Mouse (Mus musculus) adipocyte (in vitro differentiated cells): Measurements from ENCODE around the gene Zfp692.

Source experiments
- DNase-seq: peaks from one replicate; pipeline ENCODE4 v3.0.0-alpha.2; 2016; ENCODE audit warnings: low spot score

Gene Zfp692

DNA sequence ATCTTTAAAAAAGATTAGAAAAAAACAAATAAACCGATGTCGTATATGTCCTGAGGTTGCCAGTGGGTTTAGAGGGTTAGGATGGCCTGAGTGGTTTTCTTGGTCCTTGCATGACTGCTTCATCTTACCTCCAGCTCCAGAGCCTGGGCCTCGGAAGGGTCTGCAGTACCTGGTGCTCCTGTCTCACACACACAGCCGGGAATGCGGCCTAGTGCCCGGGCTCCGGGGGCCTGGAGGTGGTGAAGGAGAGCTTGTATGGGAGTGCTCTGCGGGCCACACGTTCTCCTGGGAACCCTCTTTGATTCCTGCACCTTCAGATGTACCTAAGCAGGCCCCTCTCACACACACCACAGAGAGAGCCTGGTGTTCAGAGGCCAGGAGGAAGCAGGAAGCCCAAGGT is 1.8 kb downstream of the Zfp692 start:
- no peak for DNase-seq

- DNase-seq, result no peak
These were observed 7.2 kb downstream of the Zfp692 start for GRCm38 (mm10) chr11:58314069-58314468.

- DNase-seq, result no peak
These were observed 8.8 kb downstream of the Zfp692 start for GRCm38 (mm10) chr11:58315536-58316168.

- no peak for DNase-seq
These were observed 9.5 kb downstream of the Zfp692 start for GRCm38 (mm10) chr11:58316344-58316743.

DNA sequence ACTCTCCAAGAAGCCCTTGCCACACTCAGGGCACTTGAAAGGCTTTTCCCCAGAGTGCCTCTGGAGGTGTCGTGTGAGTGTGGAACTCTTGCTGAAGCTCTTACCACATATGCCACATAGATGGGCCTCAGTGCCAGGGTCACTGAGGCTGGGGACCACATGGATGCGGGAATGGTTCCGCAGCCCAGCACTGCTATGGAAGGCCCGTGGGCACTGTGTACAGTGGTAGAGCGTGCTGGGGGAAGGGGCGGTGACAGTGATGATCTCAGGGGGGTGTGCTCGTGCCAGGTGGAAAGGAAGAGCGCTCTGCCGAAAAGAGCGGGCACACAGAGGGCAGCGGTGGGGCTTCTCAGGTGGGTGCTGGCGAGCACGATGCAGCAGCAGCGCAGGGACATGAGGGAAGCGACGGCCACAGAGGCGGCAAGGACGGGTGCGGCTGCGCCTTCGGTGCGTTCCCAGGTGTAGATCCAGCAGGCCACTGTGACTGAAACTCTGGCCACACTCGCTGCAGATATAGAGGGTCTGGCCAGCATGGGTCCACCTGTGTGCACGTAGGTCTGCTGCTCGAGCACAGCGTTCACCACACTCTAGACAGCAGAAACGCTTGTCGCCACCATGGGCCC is 10.0 kb downstream of the Zfp692 start:
- no peak for DNase-seq

GRCm38 (mm10) chr11:58322824-58323569 is 16.1 kb downstream of the Zfp692 start:
- DNase-seq, result peak; percentile 97

DNA sequence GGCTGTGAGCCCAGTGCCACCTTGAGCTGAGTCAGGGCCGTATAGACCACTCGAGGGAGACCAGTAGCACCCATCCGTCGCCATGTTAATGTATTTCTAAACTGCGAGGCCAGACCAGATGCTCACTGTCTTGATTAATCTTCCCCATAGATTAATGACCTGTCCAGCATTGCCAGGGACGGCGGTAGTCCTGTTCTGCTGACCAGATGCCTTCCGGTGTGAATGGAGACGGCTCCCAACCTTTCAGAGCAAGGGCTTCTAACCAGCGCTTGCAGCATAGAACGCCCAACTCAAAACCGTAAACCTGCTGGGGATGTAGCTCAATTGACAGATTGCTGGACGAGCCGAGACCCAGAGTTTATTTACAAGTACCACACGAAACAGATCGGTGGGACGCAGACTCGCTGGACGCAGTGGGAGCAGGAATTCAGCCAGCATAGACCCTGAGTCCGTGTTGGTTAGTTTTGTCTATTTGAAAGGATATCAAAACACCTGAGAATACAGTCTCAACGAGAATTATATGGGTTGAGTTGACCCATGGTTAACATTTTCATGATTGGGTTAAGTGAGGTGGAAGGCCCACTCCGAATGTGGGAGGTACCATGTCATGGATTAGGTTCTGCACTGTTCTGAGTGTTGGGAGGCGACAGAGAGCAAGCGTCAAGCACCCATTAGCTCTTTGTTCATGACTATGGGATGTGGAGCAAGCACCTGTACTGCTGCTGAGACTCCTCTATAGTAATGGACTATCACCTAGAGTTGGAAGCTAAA is 16.9 kb downstream of the Zfp692 start:
- no peak for DNase-seq

DNA sequence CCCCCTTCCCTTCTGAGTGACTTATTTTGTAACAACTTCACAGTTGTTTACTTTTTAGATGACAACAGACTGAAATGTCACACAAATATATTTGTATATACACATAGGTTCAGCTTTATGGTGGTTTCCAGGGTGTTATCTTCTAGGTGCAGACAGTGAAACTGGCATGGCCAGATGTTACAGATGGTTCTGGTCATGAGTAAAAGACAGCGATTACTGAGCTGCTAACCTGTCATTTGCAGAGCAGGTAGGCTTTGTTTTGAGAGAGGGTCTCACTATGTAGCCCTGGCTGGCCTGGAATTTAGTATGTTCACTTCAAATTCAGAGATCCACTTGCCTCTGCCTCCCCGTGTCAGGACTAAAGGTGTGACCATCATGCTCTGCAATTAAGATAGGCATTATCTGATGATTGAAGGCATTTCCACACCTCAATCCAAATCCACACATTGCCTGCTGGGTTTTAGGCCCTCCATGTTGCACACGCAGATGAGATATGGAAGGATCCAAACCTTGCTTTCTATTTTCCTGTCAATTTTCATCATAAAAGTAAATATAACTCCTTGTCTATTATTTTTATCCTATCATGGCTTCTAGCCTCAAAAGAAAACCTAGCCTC is 17.9 kb downstream of the Zfp692 start:
- no peak for DNase-seq

- DNase-seq, result no peak
These were observed 19.9 kb downstream of the Zfp692 start for GRCm38 (mm10) chr11:58326781-58327180.

DNA sequence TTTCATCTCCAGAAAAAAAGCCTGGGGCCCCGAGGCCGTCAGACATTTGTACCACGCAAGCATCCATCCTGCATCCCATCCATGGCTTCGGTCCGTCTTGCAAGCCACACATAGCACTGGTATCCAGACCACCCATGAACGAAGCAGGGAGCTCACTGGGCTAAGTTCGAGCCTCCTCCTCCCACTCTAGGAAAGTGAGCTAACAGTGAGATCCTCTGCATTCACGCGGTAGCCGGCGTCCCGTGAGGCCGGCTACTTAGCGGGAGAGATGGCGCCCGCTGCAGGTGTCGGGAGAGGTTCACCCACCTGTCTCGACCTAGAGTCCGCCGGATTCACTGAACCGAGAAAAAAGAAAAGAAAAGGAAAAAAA is 23.0 kb downstream of the Zfp692 start:
- no peak for DNase-seq

GRCm38 (mm10) chr11:58330276-58331148 is 23.6 kb downstream of the Zfp692 start, which contains the start of the genes Zfp672 and Sh3bp5l:
Zfp672 (minus strand) TSS chr11:58330339.
Sh3bp5l (plus strand) TSS chr11:58330724.
- peak; percentile 97 for DNase-seq

DNA sequence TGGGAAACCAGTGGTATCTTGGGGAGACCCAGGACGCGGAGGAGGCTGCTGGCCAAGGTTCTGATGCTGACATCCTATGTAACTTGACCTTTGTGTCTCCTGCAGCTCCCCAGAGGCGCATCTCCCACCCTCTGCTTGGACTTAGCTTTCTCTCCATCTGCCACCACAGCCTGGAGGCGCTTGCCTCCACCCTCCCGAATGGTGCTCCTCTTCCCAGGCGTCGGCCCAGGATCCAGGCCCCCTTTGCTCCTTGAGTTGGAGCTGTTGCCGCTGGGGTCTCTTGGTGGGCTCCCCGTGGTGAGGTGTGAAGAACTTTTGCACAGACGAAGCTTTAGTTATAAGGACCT is 24.3 kb downstream of the Zfp692 start:
- no peak for DNase-seq

DNA sequence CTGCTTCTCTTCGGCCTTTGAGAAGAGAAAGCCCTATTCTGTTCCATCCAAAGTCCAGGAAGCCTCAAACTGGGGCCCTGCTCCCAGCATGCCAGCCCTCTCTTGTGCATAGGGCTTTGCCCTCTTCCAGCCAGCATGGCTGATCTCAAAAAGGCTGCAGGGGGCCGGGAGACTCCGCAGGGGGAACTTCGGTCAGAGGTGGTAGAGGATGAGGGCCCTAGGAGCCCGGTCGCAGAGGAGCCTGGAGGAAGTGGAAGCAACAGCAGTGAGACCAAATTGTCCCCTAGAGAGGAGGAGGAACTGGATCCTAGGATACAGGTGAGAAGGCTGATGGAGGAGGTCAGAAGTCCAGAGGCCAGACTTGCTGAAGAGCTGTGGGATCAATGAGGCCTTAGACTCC is 24.7 kb downstream of the Zfp692 start:
- DNase-seq, result no peak

GRCm38 (mm10) chr11:58334746-58335145 is 27.9 kb downstream of the Zfp692 start:
- DNase-seq, result peak; percentile 68

GRCm38 (mm10) chr11:58346745-58347144 is 39.9 kb downstream of the Zfp692 start:
- DNase-seq, result no peak

DNA sequence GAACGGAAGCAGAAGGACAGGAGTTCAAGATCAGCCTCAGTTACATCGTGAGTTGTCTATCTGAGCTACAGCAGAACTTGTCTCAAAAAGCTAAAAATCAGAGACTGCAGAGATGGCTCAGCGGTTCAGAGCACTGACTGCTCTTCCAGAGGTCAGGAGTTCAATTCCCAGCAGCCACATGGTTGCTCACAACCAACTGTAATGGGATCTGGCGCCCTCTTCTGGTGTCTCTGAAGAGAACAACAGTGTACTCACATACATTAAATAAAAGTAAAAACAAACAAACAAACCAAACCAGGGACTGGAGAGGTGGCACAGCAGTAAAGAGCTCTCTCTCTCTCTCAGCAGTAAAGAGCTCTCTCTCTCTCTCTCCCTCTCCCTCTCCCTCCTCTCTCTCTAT is 43.8 kb downstream of the Zfp692 start:
- DNase-seq, result no peak

DNA sequence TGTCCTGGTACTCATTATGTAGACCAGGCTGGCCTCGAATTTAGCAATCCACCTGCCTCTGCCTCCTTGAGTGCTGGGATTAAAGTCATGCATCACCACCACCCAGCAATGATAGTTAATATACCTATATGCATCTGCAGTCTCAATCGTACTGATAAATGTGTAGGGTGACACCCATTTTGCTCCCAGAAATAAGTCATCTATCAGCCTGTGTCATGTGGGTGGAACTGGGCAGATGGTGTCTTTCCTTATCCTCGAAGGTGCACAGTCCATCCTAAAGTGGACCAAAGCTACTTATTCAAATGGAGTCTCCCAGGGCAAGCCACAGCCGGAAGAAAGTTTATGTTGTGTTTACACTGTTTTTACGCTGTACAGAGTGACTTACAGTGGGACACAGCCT is 44.3 kb downstream of the Zfp692 start:
- no peak for DNase-seq

DNA sequence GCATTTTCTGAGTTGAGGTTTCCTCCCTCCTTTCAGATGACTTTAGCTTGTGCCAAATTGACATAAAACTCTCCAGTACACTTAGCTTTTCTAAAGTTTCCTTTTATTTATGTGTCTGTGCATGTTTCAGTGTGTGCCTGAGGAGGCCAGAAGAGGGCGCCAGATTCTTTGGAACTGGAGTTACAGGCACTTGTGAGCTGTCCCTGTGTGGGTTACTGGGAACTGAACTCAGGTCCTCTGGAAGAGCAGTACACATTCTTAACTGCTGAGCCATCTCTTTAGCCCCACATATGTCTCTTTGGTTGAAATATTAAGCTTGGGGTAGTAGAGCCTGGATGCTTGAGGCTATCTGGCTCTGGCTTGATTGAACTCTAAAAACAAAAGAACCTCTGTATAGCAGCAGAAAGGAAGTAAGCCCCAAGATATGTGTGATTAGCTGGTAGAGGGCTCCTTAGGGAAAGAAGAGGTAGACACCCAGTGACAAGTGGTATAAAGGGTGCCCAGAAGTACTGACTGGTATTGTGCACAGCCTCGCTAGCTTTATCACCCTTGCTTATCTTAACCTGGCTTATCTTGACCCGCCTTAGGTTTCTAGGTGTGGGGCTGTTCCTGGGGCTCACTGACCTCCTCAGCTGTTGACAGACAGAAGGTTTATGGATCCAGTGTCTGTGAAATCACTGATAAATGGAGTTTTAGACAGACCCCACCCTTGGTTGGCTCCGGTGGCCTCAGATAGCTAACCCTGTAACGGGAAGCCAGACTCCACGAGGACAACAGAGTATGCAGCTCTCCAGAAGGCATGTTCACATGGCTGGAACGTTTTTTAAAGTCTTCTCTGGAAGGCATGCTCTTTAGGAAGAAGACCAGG is 46.0 kb downstream of the Zfp692 start:
- no peak for DNase-seq

DNA sequence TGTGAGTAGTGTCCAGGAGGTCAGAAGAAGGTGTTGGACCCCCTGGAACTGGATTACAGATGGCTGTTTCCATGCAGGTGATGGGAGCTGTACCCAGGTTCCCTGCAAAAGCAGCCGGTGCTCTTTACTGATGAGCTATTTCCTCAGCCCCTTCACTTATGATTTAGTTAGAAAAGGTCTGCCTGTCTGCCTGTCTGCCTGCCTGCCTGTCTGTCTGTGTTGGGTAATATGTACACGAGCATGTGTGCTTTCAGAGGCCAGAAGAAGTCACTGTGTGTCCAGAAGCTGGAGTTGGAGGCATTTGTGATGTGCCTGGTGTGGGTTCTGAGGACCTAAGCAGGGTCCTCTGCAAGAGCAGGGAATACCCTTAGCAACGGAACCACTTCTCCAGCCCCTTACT is 46.8 kb downstream of the Zfp692 start:
- DNase-seq, result no peak

DNA sequence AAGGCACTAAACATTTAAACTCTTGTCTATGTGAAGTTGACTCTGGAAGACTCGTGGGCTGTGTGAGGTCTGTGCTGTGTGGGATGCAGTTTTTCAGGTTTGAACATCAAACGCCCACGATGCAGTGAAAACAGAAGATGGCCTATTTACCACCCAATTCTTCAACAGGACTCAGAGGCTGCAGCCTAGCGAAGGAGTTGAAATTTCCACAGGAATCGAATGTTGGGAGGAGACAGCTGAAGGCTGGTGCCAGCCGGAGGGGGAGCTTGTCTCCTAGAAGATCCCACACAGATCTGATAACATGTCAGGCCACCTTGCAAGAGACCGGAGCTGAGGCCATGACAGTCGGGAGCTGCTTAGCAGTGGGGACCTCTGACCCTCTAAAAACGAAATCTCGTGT is 47.6 kb downstream of the Zfp692 start:
- DNase-seq, result no peak
